Mouse (Mus musculus) forebrain, embryonic 16.5 days (tissue): ENCODE results near the gene Cd79a. TPM values are rescaled to one million over a fixed set of nuclear protein-coding genes. Genes with fewer than 3 reads are reported as not detected.
A peak's percentile ranks its signal among the peaks of the same experiment; 100 is the strongest.
"Not testable (repeated sequence)": the region's sequence is repeated elsewhere in the genome, so short reads cannot be mapped to it uniquely, and the experiment has no call there.

Experiments used
- ATAC-seq: fragments of 200-750 bp; cut with Nextera tagmentation; 2 replicates; pipeline ENCODE4 v1.8.0; 2017; ENCODE audit warnings: mild to moderate bottlenecking, moderate library complexity
- H3K27ac ChIP-seq: fragments of 300-500 bp; sonication (generic); 2 replicates; pipeline ENCODE4 v1.5.1; 2014; ENCODE audit warnings: low read length, control low read depth
- H3K27me3 ChIP-seq: fragments of 300-500 bp; sonication (generic); replicated peaks from 2 replicates; pipeline ENCODE4 v1.6.1; 2014; ENCODE audit warnings: low read length; ENCODE audit not compliant: control insufficient read depth, insufficient read depth
- H3K36me3 ChIP-seq: fragments of 300-500 bp; sonication (generic); 2 replicates; pipeline ENCODE4 v1.6.1; 2014; ENCODE audit not compliant: control insufficient read depth, insufficient read depth
- H3K4me1 ChIP-seq: fragments of 300-500 bp; sonication (generic); replicated peaks from 2 replicates; pipeline ENCODE4 v1.6.1; 2014; ENCODE audit warnings: low read length; ENCODE audit not compliant: control insufficient read depth, insufficient read depth
- H3K4me2 ChIP-seq: fragments of 300-500 bp; sonication (generic); 2 replicates; pipeline ENCODE4 v1.6.1; 2014; ENCODE audit warnings: mild to moderate bottlenecking, low read length, control low read depth
- H3K4me3 ChIP-seq: fragments of 300-500 bp; sonication (generic); replicated peaks from 2 replicates; pipeline ENCODE4 v1.5.1; 2014; ENCODE audit warnings: mild to moderate bottlenecking, low read length, control low read depth
- H3K9ac ChIP-seq: fragments of 300-500 bp; sonication (generic); replicated peaks from 2 replicates; pipeline ENCODE4 v1.6.1; 2014; ENCODE audit warnings: low read depth, low read length, control low read depth
- H3K9me3 ChIP-seq: fragments of 300-500 bp; sonication (generic); 2 replicates; pipeline ENCODE4 v1.6.1; 2016; ENCODE audit warnings: low read length; ENCODE audit not compliant: control insufficient read depth
- WGBS: fragments of 180-500 bp; shearing (Covaris S2); extraction: QIAGEN DNeasy Blood & Tissue Kit; methylation state at CpG from one replicate; pipeline ENCODE4 v1.1.7; 2014; 5-methylcytosine and 5-hydroxymethylcytosine counted together
- polyA plus RNA-seq: library from polyadenylated mRNA; unstranded; fragments of >200 nt; fragmentation: Nextera tagmentation; extraction: Ambion mirVana; gene quantifications from 2 replicates; pipeline ENCODE4 v1.2.1, GENCODE M21; 2015

Gene Cd79a
- polyA plus RNA-seq, 1 experiment from 2014 or later, result 0.19 TPM

- not testable (repeated sequence) for H3K4me2 ChIP-seq, H3K4me1 ChIP-seq, H3K27me3 ChIP-seq, H3K9ac ChIP-seq, ATAC-seq, H3K9me3 ChIP-seq, H3K36me3 ChIP-seq, H3K27ac ChIP-seq, H3K4me3 ChIP-seq
- 91% methylated on average over 2 of the region's 2 CpGs for WGBS
Observed at GRCm38 (mm10) chr7:24895749-24896148, 1.4 kb upstream of the Cd79a start.

GRCm38 (mm10) chr7:24896269-24896668 lies 912 bp upstream of the Cd79a start:
- Histone ChIP-seq H3K4me3 (no peak overlapping the region), H3K4me1 (no peaks in the 10 kb centered on the region), H3K9ac (no peak overlapping the region), H3K9me3 (no peaks in the 10 kb centered on the region), H3K27me3 (no peaks in the 10 kb centered on the region), H3K4me2 (no peak overlapping the region), H3K36me3 (no peaks in the 10 kb centered on the region), H3K27ac (no peak overlapping the region)
- 75% methylated on average over 8 of the region's 8 CpGs for WGBS
- no peak for ATAC-seq

- 0 out of 2 replicates have a peak, but pooled peaks cover 1% of the 10 kb centered on the region for H3K4me1 ChIP-seq
- no peak overlapping the region for H3K27ac ChIP-seq
- 83% methylated on average over 5 of the region's 5 CpGs for whole genome bisulfite sequencing
- ATAC-seq, result no peak
- no peaks in the 10 kb centered on the region for H3K27me3 ChIP-seq
- no peak overlapping the region for H3K4me2 ChIP-seq
- H3K4me3 ChIP-seq, result no peak overlapping the region
- H3K9ac ChIP-seq, result no peak overlapping the region
- no peaks in the 10 kb centered on the region for H3K9me3 ChIP-seq
- no peaks in the 10 kb centered on the region for H3K36me3 ChIP-seq
Observed at GRCm38 (mm10) chr7:24897959-24898358, 778 bp downstream of the Cd79a start.

GRCm38 (mm10) chr7:24901114-24901513 lies 3.9 kb downstream of the Cd79a start:
- Histone ChIP-seq H3K27me3 (no peaks in the 10 kb centered on the region), H3K4me2 (no peak overlapping the region), H3K9ac (no peak overlapping the region), H3K9me3 (no peaks in the 10 kb centered on the region), H3K36me3 (no peaks in the 10 kb centered on the region), H3K4me1 (peaks cover 27% of the 10 kb centered on the region), H3K4me3 (no peak overlapping the region), H3K27ac (no peak overlapping the region)
- whole genome bisulfite sequencing, result 79% methylated on average over 6 of the region's 6 CpGs
- ATAC-seq, result no peak

- WGBS, result 77% methylated on average over 1 of the region's 1 CpGs
- H3K9ac ChIP-seq, result no peak overlapping the region
- no peaks in the 10 kb centered on the region for H3K9me3 ChIP-seq
- no peak for ATAC-seq
- H3K27me3 ChIP-seq, result no peaks in the 10 kb centered on the region
- no peak overlapping the region for H3K4me3 ChIP-seq
- no peak overlapping the region; the same call in 1 of the 2 replicates for H3K27ac ChIP-seq
- no peak overlapping the region for H3K4me2 ChIP-seq
- no peaks in the 10 kb centered on the region for H3K36me3 ChIP-seq
- peaks cover 32% of the 10 kb centered on the region for H3K4me1 ChIP-seq
Observed at GRCm38 (mm10) chr7:24901842-24902241, 4.7 kb downstream of the Cd79a start.

GRCm38 (mm10) chr7:24902264-24902629 lies 5.1 kb downstream of the Cd79a start:
- no peaks in the 10 kb centered on the region for H3K9me3 ChIP-seq
- no peaks in the 10 kb centered on the region for H3K27me3 ChIP-seq
- peak overlapping the region; percentile 68 for H3K4me3 ChIP-seq
- no peaks in the 10 kb centered on the region for H3K36me3 ChIP-seq
- H3K4me2 ChIP-seq, result peak overlapping the region; percentile 63
- H3K4me1 ChIP-seq, result peaks cover 32% of the 10 kb centered on the region
- peak overlapping the region; percentile 31; the same call in 1 of the 2 replicates for H3K27ac ChIP-seq
- 53% methylated on average over 2 of the region's 2 CpGs for WGBS
- H3K9ac ChIP-seq, result peak overlapping the region; percentile 85
- no peak for ATAC-seq

- H3K9me3 ChIP-seq, result no peaks in the 10 kb centered on the region
- H3K4me3 ChIP-seq, result peak within 1 kb of the TSS; percentile 68
- H3K36me3 ChIP-seq, result no peaks in the 10 kb centered on the region
- peak within 1 kb of the TSS; percentile 85 for H3K9ac ChIP-seq
- WGBS, result 9% methylated on average over 39 of the region's 68 CpGs
- no peak for ATAC-seq
- H3K27ac ChIP-seq, result peak within 1 kb of the TSS; percentile 53
- peaks cover 32% of the 10 kb centered on the region for H3K4me1 ChIP-seq
- H3K27me3 ChIP-seq, result no peaks in the 10 kb centered on the region
- peak within 1 kb of the TSS; percentile 63 for H3K4me2 ChIP-seq
Observed at GRCm38 (mm10) chr7:24902630-24903443, 5.7 kb downstream of the Cd79a start, which contains the start of gene Arhgef1. Gene Arhgef1 (plus strand): TSS chr7:24902912.

- Histone ChIP-seq H3K4me2 (peak overlapping the region; percentile 63), H3K4me3 (peak overlapping the region; percentile 68), H3K27ac (no peak overlapping the region; the same call in 1 of the 2 replicates), H3K36me3 (0 out of 2 replicates have a peak, but pooled peaks cover 2% of the 10 kb centered on the region), H3K4me1 (peaks cover 32% of the 10 kb centered on the region), H3K9me3 (no peaks in the 10 kb centered on the region), H3K27me3 (no peaks in the 10 kb centered on the region), H3K9ac (peak overlapping the region; percentile 37; the same call in 1 of the 2 replicates)
- WGBS, result 37% methylated on average over 10 of the region's 10 CpGs
- no peak for ATAC-seq
Observed at GRCm38 (mm10) chr7:24903444-24903825, 6.3 kb downstream of the Cd79a start.

GRCm38 (mm10) chr7:24904070-24904483 lies 6.9 kb downstream of the Cd79a start:
- Histone ChIP-seq H3K9ac (peak overlapping the region; percentile 57), H3K27ac (peak overlapping the region; percentile 53), H3K36me3 (peaks cover 2% of the 10 kb centered on the region; the same call in 1 of the 2 replicates), H3K4me2 (peak overlapping the region; percentile 63), H3K27me3 (no peaks in the 10 kb centered on the region), H3K4me3 (peak overlapping the region; percentile 68), H3K4me1 (peaks cover 32% of the 10 kb centered on the region), H3K9me3 (no peaks in the 10 kb centered on the region)
- WGBS, result under 1% methylated on average over 30 of the region's 30 CpGs
- peak; percentile 99 for ATAC-seq
